Mouse (Mus musculus) NIH3T3 (cell line): ENCODE measurements at regions not wholly inside any gene's neighbourhood (a gene's known extent, or its start where the extent isn't known, plus 50 kb on each side); places are given as distances from the start of the nearest gene placed in this dataset.

Experiments
- DNase-seq: peaks from one replicate; pipeline ENCODE4 v3.0.0-alpha.2; 2012; ENCODE audit warnings: low read depth

DNA sequence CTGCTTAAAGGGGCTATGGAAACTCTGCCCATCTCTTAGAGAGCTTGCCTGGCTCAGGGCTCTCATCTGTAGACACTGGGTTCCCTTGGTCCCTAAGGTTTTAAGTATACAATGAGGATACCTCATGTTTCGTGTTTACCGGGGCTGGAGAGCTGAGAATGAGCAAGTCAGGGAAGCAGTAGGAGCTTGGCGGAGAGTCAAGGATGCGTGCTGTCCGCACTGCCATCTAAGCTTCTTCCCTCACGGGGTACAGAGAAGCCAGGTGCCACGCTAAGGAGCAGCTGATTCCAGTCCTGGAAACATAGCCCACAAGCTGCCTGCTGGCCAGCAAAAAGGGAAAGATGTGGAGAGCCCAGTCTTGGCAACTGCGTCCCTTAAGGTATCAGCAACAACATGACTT is 55.0 kb upstream of the Ttc34 start:
- DNase-seq, result no peak

DNA sequence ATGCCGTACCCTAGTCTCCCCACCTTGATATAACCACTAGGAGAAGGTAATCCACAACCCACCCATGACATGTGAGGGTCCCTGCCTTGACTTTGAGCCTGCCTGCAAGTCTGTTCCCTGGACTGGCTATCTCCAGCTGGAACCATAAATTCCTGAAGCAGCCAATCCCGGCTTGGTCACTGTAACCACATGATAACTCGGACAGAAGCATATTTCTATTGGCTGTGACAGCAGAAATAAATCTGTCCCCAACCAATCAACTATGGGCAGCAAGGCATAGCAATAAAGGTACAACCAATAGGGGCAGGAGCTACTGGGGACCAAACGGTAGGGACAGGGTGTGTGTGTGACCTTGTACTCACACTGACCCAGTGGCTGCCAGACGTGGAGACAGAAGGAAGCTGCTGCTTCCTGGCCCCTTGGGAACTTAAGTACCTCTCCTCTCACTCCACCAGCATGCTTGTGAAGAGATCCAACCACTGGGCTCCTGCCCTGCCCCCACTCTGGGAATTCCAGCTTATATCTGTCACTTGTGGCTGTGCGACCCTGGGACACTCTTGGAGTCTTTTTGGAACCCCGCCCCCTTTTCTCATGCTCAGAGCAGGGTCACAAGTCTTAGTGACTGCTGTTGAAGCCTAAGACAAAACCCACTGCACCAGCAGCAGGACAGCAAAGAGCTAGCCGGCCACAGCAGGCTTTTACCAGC is 51.8 kb upstream of the Ttc34 start:
- DNase-seq, result no peak

DNA sequence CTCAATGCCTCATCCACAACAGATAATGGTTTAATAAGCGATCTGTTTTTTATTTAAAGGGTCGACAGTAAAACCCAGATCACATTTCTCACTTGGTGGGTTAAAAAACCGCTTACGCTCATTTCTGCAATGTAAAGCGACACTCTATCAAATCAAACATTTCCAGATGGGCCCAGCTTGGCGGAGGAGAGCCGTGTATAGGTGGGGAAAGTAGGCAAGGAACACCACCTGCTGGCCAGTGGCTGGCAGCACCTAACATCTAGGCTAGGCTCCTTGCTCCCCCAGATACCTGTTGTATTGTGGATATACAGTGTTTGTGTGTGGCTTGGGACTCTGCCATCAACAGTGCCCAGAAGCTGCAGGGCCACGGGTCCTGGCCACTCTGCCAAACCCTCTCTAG is 50.1 kb upstream of the Ttc34 start:
- DNase-seq, result peak; percentile 54
